Mouse (Mus musculus): Measurements from ENCODE around the gene Aif1. TPM values are rescaled to one million over a fixed set of nuclear protein-coding genes. Genes with fewer than 3 reads are reported as not detected.

Gene Aif1
- polyA plus RNA-seq, 2 experiments: 8.1 to 20.7 TPM

DNA sequence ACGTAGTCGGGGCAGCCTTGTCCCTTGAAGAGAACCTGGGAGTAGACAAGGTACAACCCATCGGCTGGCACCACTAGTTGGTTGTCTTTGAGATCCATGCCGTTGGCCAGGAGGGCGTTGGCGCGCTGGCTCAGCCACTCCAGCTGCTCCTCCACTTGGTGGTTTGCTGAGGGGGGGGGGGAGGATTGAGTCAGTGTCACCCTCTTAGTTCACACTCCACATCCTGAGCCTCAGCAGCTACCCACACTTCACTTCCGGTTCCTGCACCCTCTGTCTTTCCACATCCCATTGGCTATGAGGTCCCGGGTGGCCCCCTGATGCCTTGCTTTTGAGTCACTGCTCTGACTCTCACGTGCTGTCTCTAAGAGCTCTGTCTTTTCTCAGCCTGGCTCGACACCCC is 24.5 kb upstream of the Aif1 start:
- Histone ChIP-seq H3K4me2 (ENCODE audit: low read depth) (peak overlapping the region; percentile 20; the same call in 1 of the 2 replicates), H3K9me3 (ENCODE audit: control insufficient read depth, low read length) (no peaks in the 10 kb centered on the region), H3K9ac (replicated peaks) (no peak overlapping the region), H3K27me3 (ENCODE audit: control insufficient read depth, insufficient read depth, low read length) (peaks cover 27% of the 10 kb centered on the region), H3K36me3 (replicated peaks; ENCODE audit: control insufficient read depth, insufficient read depth, low read depth) (no peaks in the 10 kb centered on the region), H3K4me1 (replicated peaks; ENCODE audit: control insufficient read depth in 2 of 2, insufficient read depth in 2 of 2, low read length in 1 of 2) (peaks cover 0 to 9% of the 10 kb centered on the region in 2 experiments; a peak in 1 of 4 replicates), H3K27ac (no peak overlapping the region), H3K4me3 (ENCODE audit: insufficient read depth in 1 of 2, low read depth in 2 of 2, low read length in 2 of 2) (no peak overlapping the region)
- DNase-seq (ENCODE audit: low read depth in 3 of 3, low spot score in 3 of 3): peak in 1 of 3 experiments; percentile 47
- no peak for TF ChIP-seq CTCF (IDR thresholded peaks at IDR 0.05; ENCODE audit: low read depth)
- WGBS (ENCODE audit: insufficient replicate concordance): 20% methylated on average over 11 of the region's 11 CpGs
- no peak; the same call in 1 of the 2 replicates for ATAC-seq (ENCODE audit: insufficient read depth)

DNA sequence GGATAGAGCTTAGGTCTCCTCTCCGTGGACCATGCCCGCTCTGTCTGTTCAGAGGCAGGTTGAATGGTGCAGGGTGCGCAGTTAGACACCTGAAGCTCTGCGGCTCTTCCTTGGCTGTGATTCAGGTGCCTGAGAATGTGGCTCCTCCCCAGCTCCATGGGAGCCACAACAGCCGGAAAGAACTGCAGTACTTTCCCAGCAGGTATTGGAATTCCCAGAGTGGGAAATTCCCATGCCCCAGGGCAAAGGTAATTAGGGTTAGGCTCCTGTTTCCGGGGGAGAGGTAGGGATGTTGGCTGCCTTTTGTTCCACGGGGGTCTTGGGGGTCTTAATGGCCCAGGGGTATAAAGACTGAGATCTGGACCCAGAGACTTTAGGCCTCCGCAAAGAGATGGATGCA is 23.1 kb upstream of the Aif1 start:
- H3K36me3 ChIP-seq (replicated peaks; ENCODE audit: control insufficient read depth, insufficient read depth, low read depth): no peaks in the 10 kb centered on the region
- peaks cover 0 to 10% of the 10 kb centered on the region in 2 experiments; a peak in 1 of 4 replicates for H3K4me1 ChIP-seq (replicated peaks; ENCODE audit: control insufficient read depth in 2 of 2, insufficient read depth in 2 of 2, low read length in 1 of 2)
- DNase-seq (ENCODE audit: low read depth in 3 of 3, low spot score in 3 of 3) (no peak), ATAC-seq (ENCODE audit: insufficient read depth) (no peak)
- no peak for TF ChIP-seq CTCF (IDR thresholded peaks at IDR 0.05; ENCODE audit: low read depth)
- TF ChIP-seq EP300 (IDR thresholded peaks at IDR 0.05; ENCODE audit: low read depth): no peak
- H3K9me3 ChIP-seq (ENCODE audit: control insufficient read depth, low read length): no peaks in the 10 kb centered on the region
- WGBS (ENCODE audit: insufficient replicate concordance): 59% methylated on average over 8 of the region's 8 CpGs
- H3K4me2 ChIP-seq (ENCODE audit: low read depth): no peak overlapping the region
- H3K27me3 ChIP-seq (ENCODE audit: control insufficient read depth, insufficient read depth, low read length): peaks cover 35% of the 10 kb centered on the region
- H3K9ac ChIP-seq (replicated peaks): no peak overlapping the region
- H3K27ac ChIP-seq: no peak overlapping the region
- H3K4me3 ChIP-seq (ENCODE audit: insufficient read depth in 1 of 2, low read depth in 2 of 2, low read length in 2 of 2): no peak overlapping the region

DNA sequence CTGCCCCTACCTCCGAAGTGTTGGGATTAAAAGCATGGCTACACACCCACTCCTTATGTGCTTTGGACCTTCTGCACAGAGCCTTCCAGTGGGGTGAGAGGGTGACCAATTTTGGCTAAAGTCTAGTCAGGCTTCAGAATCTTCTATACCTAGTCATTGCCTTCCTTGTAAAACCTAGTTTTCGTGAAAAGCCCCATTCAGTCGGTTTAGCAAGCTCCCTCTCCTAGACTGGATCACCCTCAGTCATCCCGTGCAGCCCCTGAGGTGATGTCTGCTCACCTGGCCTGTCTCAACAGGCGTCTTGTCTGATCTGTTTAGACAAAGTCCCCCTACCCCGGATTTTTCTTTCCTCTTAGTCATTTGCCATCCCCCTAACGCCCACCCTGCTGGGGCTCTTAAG is 22.2 kb upstream of the Aif1 start:
- DNase-seq (ENCODE audit: low read depth in 3 of 3, low spot score in 3 of 3): no peak
- Histone ChIP-seq H3K27me3 (ENCODE audit: control insufficient read depth, insufficient read depth, low read length) (peaks cover 35% of the 10 kb centered on the region), H3K27ac (no peak overlapping the region), H3K4me3 (ENCODE audit: insufficient read depth in 1 of 2, low read depth in 2 of 2, low read length in 2 of 2) (no peak overlapping the region), H3K36me3 (replicated peaks; ENCODE audit: control insufficient read depth, insufficient read depth, low read depth) (no peaks in the 10 kb centered on the region), H3K4me1 (replicated peaks; ENCODE audit: control insufficient read depth in 2 of 2, insufficient read depth in 2 of 2, low read length in 1 of 2) (peaks cover 0 to 10% of the 10 kb centered on the region in 2 experiments; a peak in 1 of 4 replicates), H3K9ac (replicated peaks) (no peak overlapping the region), H3K9me3 (ENCODE audit: control insufficient read depth, low read length) (no peaks in the 10 kb centered on the region), H3K4me2 (ENCODE audit: low read depth) (no peak overlapping the region)
- 45% methylated on average over 7 of the region's 7 CpGs for WGBS (ENCODE audit: insufficient replicate concordance)
- TF ChIP-seq EP300 (IDR thresholded peaks at IDR 0.05; ENCODE audit: low read depth) (no peak), CTCF (IDR thresholded peaks at IDR 0.05; ENCODE audit: low read depth) (no peak)
- no peak for ATAC-seq (ENCODE audit: insufficient read depth)

DNA sequence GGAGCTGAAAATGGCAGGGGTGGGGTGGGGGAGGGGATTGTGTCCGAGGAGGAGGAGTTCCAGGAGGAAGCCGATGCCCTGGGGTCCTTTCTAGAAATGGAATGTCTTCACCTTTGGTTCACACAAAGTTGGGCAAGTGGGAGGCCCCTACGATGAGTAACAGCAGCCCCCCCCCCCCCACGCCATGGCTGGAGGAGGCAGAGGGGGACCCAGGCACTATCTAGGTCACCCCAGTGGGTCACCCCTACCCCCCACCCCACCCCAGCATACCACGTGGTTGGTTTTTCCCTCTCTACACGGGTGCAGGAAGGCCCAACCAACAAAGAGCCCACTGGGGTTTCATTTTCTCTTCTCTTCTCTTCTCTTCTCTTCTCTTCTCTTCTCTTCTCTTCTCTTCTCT is 21.3 kb upstream of the Aif1 start:
- no peak overlapping the region for H3K4me3 ChIP-seq (ENCODE audit: insufficient read depth in 1 of 2, low read depth in 2 of 2, low read length in 2 of 2)
- no peak overlapping the region for H3K27ac ChIP-seq
- WGBS (ENCODE audit: insufficient replicate concordance): 20% methylated on average over 6 of the region's 6 CpGs
- no peak overlapping the region for H3K9ac ChIP-seq (replicated peaks)
- H3K4me1 ChIP-seq (replicated peaks; ENCODE audit: control insufficient read depth in 2 of 2, insufficient read depth in 2 of 2, low read length in 1 of 2): peaks cover 0 to 10% of the 10 kb centered on the region in 2 experiments; a peak in 1 of 4 replicates
- DNase-seq (ENCODE audit: low read depth in 3 of 3, low spot score in 3 of 3): no peak
- H3K9me3 ChIP-seq (ENCODE audit: control insufficient read depth, low read length): no peaks in the 10 kb centered on the region
- H3K4me2 ChIP-seq (ENCODE audit: low read depth): no peak overlapping the region
- TF ChIP-seq EP300 (IDR thresholded peaks at IDR 0.05; ENCODE audit: low read depth): no peak
- no peak for TF ChIP-seq CTCF (IDR thresholded peaks at IDR 0.05; ENCODE audit: low read depth)
- no peaks in the 10 kb centered on the region for H3K36me3 ChIP-seq (replicated peaks; ENCODE audit: control insufficient read depth, insufficient read depth, low read depth)
- no peak for ATAC-seq (ENCODE audit: insufficient read depth)
- peaks cover 29% of the 10 kb centered on the region for H3K27me3 ChIP-seq (ENCODE audit: control insufficient read depth, insufficient read depth, low read length)

DNA sequence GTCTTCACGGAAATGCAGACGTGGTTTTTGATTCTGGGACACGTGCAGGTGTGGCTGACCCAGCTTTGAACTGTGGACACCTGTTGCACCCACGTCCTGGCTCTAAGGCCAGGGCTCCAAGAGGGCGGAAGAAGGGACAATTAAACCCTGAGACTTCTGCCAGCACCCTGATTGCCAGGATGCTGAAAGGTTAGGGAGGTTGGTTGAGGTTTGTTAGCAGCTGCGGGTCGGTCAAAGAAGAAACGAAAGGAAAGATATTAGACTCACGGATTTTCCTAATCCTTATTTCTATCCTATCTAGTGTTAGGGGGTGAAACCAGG is 20.4 kb upstream of the Aif1 start:
- Histone ChIP-seq H3K27me3 (ENCODE audit: control insufficient read depth, insufficient read depth, low read length) (peaks cover 23% of the 10 kb centered on the region), H3K4me2 (ENCODE audit: low read depth) (peak overlapping the region; percentile 65), H3K27ac (no peak overlapping the region), H3K9ac (replicated peaks) (no peak overlapping the region), H3K4me3 (ENCODE audit: insufficient read depth in 1 of 2, low read depth in 2 of 2, low read length in 2 of 2) (no peak overlapping the region; a peak in 2 of 4 replicates), H3K4me1 (replicated peaks; ENCODE audit: control insufficient read depth in 2 of 2, insufficient read depth in 2 of 2, low read length in 1 of 2) (peaks cover 0 to 12% of the 10 kb centered on the region in 2 experiments; a peak in 2 of 4 replicates), H3K9me3 (ENCODE audit: control insufficient read depth, low read length) (no peaks in the 10 kb centered on the region), H3K36me3 (replicated peaks; ENCODE audit: control insufficient read depth, insufficient read depth, low read depth) (no peaks in the 10 kb centered on the region)
- 39% methylated on average over 9 of the region's 9 CpGs for WGBS (ENCODE audit: insufficient replicate concordance)
- no peak for TF ChIP-seq EP300 (IDR thresholded peaks at IDR 0.05; ENCODE audit: low read depth)
- no peak for TF ChIP-seq CTCF (IDR thresholded peaks at IDR 0.05; ENCODE audit: low read depth)
- ATAC-seq (ENCODE audit: insufficient read depth) (no peak), DNase-seq (ENCODE audit: low read depth in 3 of 3, low spot score in 3 of 3) (no peak)
